Mouse (Mus musculus) stomach, embryonic 16.5 days (tissue): ENCODE measurements around the gene Nfic. TPM values are rescaled to one million over a fixed set of nuclear protein-coding genes. Genes with fewer than 3 reads are reported as not detected.
A peak's percentile ranks its signal among the peaks of the same experiment; 100 is the strongest.

Experiments
- ATAC-seq: fragments of 200-750 bp; cut with Nextera tagmentation; 2 replicates; pipeline ENCODE4 v1.8.0; 2017; ENCODE audit warnings: moderate number of reproducible peaks, moderate TSS enrichment; ENCODE audit not compliant: insufficient read depth, low FRiP score
- H3K27ac ChIP-seq: fragments of 300-500 bp; sonication (generic); 2 replicates; pipeline ENCODE4 v1.5.1; 2014; ENCODE audit warnings: low read length
- H3K27me3 ChIP-seq: fragments of 300-500 bp; sonication (generic); 2 replicates; pipeline ENCODE4 v1.6.1; 2014; ENCODE audit warnings: low read length, control low read depth, mixed read lengths; ENCODE audit not compliant: control insufficient read depth, insufficient read depth
- H3K36me3 ChIP-seq: fragments of 300-500 bp; sonication (generic); 2 replicates; pipeline ENCODE4 v1.6.1; 2014; ENCODE audit warnings: low read length; ENCODE audit not compliant: control insufficient read depth, insufficient read depth
- H3K4me1 ChIP-seq: fragments of 300-500 bp; sonication (generic); 2 replicates; pipeline ENCODE4 v1.6.1; 2014; ENCODE audit warnings: low read length, control low read depth, mixed read lengths; ENCODE audit not compliant: control insufficient read depth, insufficient read depth
- H3K4me2 ChIP-seq: fragments of 300-500 bp; sonication (generic); 2 replicates; pipeline ENCODE4 v1.6.1; 2014; ENCODE audit warnings: low read depth, low read length, mixed read lengths
- H3K4me3 ChIP-seq: fragments of 300-500 bp; sonication (generic); replicated peaks from 2 replicates; pipeline ENCODE4 v1.5.1; 2014; ENCODE audit warnings: mild to moderate bottlenecking, low read length
- H3K9ac ChIP-seq: fragments of 300-500 bp; sonication (generic); 2 replicates; pipeline ENCODE4 v1.6.1; 2014; ENCODE audit warnings: low read length
- H3K9me3 ChIP-seq: fragments of 300-500 bp; sonication (generic); replicated peaks from 2 replicates; pipeline ENCODE4 v1.6.1; 2016; ENCODE audit warnings: low read length, control low read depth; ENCODE audit not compliant: control insufficient read depth
- WGBS: fragments of 180-500 bp; shearing (Covaris S2); extraction: QIAGEN DNeasy Blood & Tissue Kit; methylation state at CpG from one replicate; pipeline ENCODE4 v1.1.7; 2014; 5-methylcytosine and 5-hydroxymethylcytosine counted together
- polyA plus RNA-seq: library from polyadenylated mRNA; unstranded; fragments of >200 nt; fragmentation: Nextera tagmentation; extraction: Ambion mirVana; gene quantifications from 2 replicates; pipeline ENCODE4 v1.2.1, GENCODE M21; 2015

Gene Nfic
- polyA plus RNA-seq, 1 experiment from 2014 or later = 74.8 TPM

- peak; percentile 87 for ATAC-seq
- no peaks in the 10 kb centered on the region for H3K9me3 ChIP-seq
- H3K36me3 ChIP-seq = no peaks in the 10 kb centered on the region
- peak overlapping the region; percentile 44 for H3K4me2 ChIP-seq
- peaks cover 51% of the 10 kb centered on the region for H3K27me3 ChIP-seq
- peak overlapping the region; percentile 31 for H3K4me3 ChIP-seq
- H3K9ac ChIP-seq = 0 out of 2 replicates have a peak overlapping the region, but pooled peaks have one; percentile 25
- 0 out of 2 replicates have a peak, but pooled peaks cover 7% of the 10 kb centered on the region for H3K4me1 ChIP-seq
- H3K27ac ChIP-seq = peak overlapping the region; percentile 25; the same call in 1 of the 2 replicates
- 3% methylated on average over 33 of the region's 33 CpGs for WGBS
Measured at GRCm38 (mm10) chr10:81464405-81465264, 9.2 kb upstream of the Nfic start.

GRCm38 (mm10) chr10:81463531-81463930 is 8.1 kb upstream of the Nfic start:
- Histone ChIP-seq H3K27ac (no peak overlapping the region), H3K9ac (no peak overlapping the region), H3K27me3 (peaks cover 60% of the 10 kb centered on the region), H3K4me3 (no peak overlapping the region), H3K36me3 (no peaks in the 10 kb centered on the region), H3K9me3 (no peaks in the 10 kb centered on the region), H3K4me1 (0 out of 2 replicates have a peak, but pooled peaks cover 7% of the 10 kb centered on the region), H3K4me2 (no peak overlapping the region)
- ATAC-seq = no peak
- WGBS = 66% methylated on average over 4 of the region's 4 CpGs

- Histone ChIP-seq H3K27me3 (peaks cover 60% of the 10 kb centered on the region), H3K36me3 (no peaks in the 10 kb centered on the region), H3K9me3 (no peaks in the 10 kb centered on the region), H3K4me1 (0 out of 2 replicates have a peak, but pooled peaks cover 7% of the 10 kb centered on the region), H3K4me2 (no peak overlapping the region), H3K27ac (no peak overlapping the region), H3K9ac (no peak overlapping the region), H3K4me3 (no peak overlapping the region)
- no peak for ATAC-seq
- 75% methylated on average over 7 of the region's 7 CpGs for WGBS
Measured at GRCm38 (mm10) chr10:81462917-81463316, 7.5 kb upstream of the Nfic start.

GRCm38 (mm10) chr10:81462415-81462804 is 7.0 kb upstream of the Nfic start:
- H3K9ac ChIP-seq = no peak overlapping the region
- 0 out of 2 replicates have a peak, but pooled peaks cover 7% of the 10 kb centered on the region for H3K4me1 ChIP-seq
- H3K27me3 ChIP-seq = peaks cover 60% of the 10 kb centered on the region
- no peaks in the 10 kb centered on the region for H3K9me3 ChIP-seq
- H3K27ac ChIP-seq = no peak overlapping the region
- 40% methylated on average over 7 of the region's 7 CpGs for WGBS
- peak overlapping the region; percentile 18; the same call in 1 of the 2 replicates for H3K4me3 ChIP-seq
- no peaks in the 10 kb centered on the region for H3K36me3 ChIP-seq
- no peak for ATAC-seq
- 0 out of 2 replicates have a peak overlapping the region, but pooled peaks have one; percentile 19 for H3K4me2 ChIP-seq

GRCm38 (mm10) chr10:81461673-81462414 is 6.4 kb upstream of the Nfic start:
- 0 out of 2 replicates have a peak, but pooled peaks cover 7% of the 10 kb centered on the region for H3K4me1 ChIP-seq
- H3K36me3 ChIP-seq = no peaks in the 10 kb centered on the region
- WGBS = 7% methylated on average over 16 of the region's 16 CpGs
- no peak overlapping the region for H3K27ac ChIP-seq
- H3K9me3 ChIP-seq = no peaks in the 10 kb centered on the region
- ATAC-seq = no peak
- no peak overlapping the region; the same call in 1 of the 2 replicates for H3K9ac ChIP-seq
- 0 out of 2 replicates have a peak overlapping the region, but pooled peaks have one; percentile 19 for H3K4me2 ChIP-seq
- peaks cover 60% of the 10 kb centered on the region for H3K27me3 ChIP-seq
- H3K4me3 ChIP-seq = peak overlapping the region; percentile 18

GRCm38 (mm10) chr10:81460951-81461350 is 5.5 kb upstream of the Nfic start:
- WGBS = 48% methylated on average over 11 of the region's 11 CpGs
- H3K27me3 ChIP-seq = peaks cover 68% of the 10 kb centered on the region
- no peak overlapping the region for H3K9ac ChIP-seq
- H3K4me3 ChIP-seq = no peak overlapping the region
- H3K9me3 ChIP-seq = no peaks in the 10 kb centered on the region
- 0 out of 2 replicates have a peak, but pooled peaks cover 7% of the 10 kb centered on the region for H3K4me1 ChIP-seq
- no peak overlapping the region for H3K27ac ChIP-seq
- H3K36me3 ChIP-seq = no peaks in the 10 kb centered on the region
- no peak for ATAC-seq
- no peak overlapping the region for H3K4me2 ChIP-seq

- peaks cover 73% of the 10 kb centered on the region for H3K27me3 ChIP-seq
- H3K4me2 ChIP-seq = no peak overlapping the region
- H3K36me3 ChIP-seq = no peaks in the 10 kb centered on the region
- ATAC-seq = no peak
- whole genome bisulfite sequencing = 32% methylated on average over 20 of the region's 20 CpGs
- no peak overlapping the region for H3K9ac ChIP-seq
- no peaks in the 10 kb centered on the region for H3K9me3 ChIP-seq
- 0 out of 2 replicates have a peak, but pooled peaks cover 7% of the 10 kb centered on the region for H3K4me1 ChIP-seq
- no peak overlapping the region for H3K4me3 ChIP-seq
- no peak overlapping the region for H3K27ac ChIP-seq
Measured at GRCm38 (mm10) chr10:81460471-81460870, 5.0 kb upstream of the Nfic start.

- H3K36me3 ChIP-seq = no peaks in the 10 kb centered on the region
- no peaks in the 10 kb centered on the region for H3K9me3 ChIP-seq
- H3K4me3 ChIP-seq = no peak overlapping the region
- no peak overlapping the region for H3K4me2 ChIP-seq
- 0 out of 2 replicates have a peak, but pooled peaks cover 7% of the 10 kb centered on the region for H3K4me1 ChIP-seq
- no peak overlapping the region for H3K9ac ChIP-seq
- WGBS = 66% methylated on average over 21 of the region's 21 CpGs
- peaks cover 73% of the 10 kb centered on the region for H3K27me3 ChIP-seq
- H3K27ac ChIP-seq = no peak overlapping the region
- no peak for ATAC-seq
Measured at GRCm38 (mm10) chr10:81459399-81459798, 4.0 kb upstream of the Nfic start.
